Mouse (Mus musculus): ENCODE results near the gene Dync1h1. TPM values are rescaled to one million over a fixed set of nuclear protein-coding genes. Genes with fewer than 3 reads are reported as not detected.
"Not testable (repeated sequence)": the region's sequence is repeated elsewhere in the genome, so short reads cannot be mapped to it uniquely, and the experiment has no call there.

Gene Dync1h1
- polyA plus RNA-seq, 1 experiment from 2014 or later = 58.9 TPM

GRCm38 (mm10) chr12:110687894-110688734 lies 86.9 kb downstream of the Dync1h1 start:
- H3K27ac ChIP-seq (replicated peaks) = no peak overlapping the region
- no peaks in the 10 kb centered on the region for H3K27me3 ChIP-seq (ENCODE audit: low read depth, poor library complexity, severe bottlenecking)
- H3K9me3 ChIP-seq (replicated peaks) = no peaks in the 10 kb centered on the region
- H3K4me3 ChIP-seq = no peak overlapping the region
- H3K4me1 ChIP-seq = peaks cover 3% of the 10 kb centered on the region; the same call in 1 of the 2 replicates
- WGBS = 91% methylated on average over 12 of the region's 12 CpGs
- peaks cover 77% of the 10 kb centered on the region for H3K36me3 ChIP-seq
- no peak for DNase-seq (ENCODE audit: low spot score)

- H3K4me3 ChIP-seq; H3K27ac ChIP-seq (replicated peaks); DNase-seq (ENCODE audit: low spot score); H3K27me3 ChIP-seq (ENCODE audit: low read depth, poor library complexity, severe bottlenecking); H3K4me1 ChIP-seq; H3K9me3 ChIP-seq (replicated peaks): not testable (repeated sequence)
- 92% methylated on average over 3 of the region's 3 CpGs for WGBS
- peaks cover 85% of the 10 kb centered on the region for H3K36me3 ChIP-seq
Measured at GRCm38 (mm10) chr12:110688921-110689320, 87.7 kb downstream of the Dync1h1 start.

DNA sequence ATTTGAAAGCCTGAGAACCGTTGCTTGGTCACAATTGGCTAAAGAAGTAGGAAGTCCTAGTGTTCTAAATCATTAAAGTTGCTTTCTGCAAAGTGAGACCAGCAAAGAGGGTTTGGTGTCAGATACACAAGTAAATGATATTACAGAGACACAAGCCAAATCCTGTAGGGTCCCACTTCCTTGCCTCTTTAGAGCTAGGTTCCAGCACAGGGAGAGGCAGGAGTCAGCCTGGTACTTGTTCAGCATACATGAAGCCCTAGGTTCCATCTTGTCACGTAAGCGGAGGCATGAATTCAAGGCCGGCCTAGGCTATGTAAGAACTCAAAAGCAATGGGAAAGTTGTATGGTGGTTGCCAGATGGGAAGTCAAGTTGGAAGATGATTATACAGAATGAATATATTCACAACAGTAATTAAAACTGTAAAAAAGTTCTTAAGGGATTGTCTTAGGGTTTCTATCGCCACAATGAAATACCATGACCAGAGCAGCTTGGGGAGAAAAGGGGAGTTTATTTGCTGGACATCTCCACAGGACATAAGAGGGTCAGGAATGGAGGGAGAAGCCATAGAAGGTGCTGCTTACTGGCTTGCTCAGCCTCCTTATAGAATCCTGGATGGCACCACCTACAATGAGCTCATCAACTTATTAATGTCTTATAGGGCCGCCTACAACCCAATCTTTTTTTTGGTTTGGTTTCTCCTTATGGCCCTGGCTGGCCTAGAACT lies 88.8 kb downstream of the Dync1h1 start:
- no peak overlapping the region for H3K4me3 ChIP-seq
- WGBS = 86% methylated on average over 6 of the region's 6 CpGs
- DNase-seq (ENCODE audit: low spot score) = no peak

DNA sequence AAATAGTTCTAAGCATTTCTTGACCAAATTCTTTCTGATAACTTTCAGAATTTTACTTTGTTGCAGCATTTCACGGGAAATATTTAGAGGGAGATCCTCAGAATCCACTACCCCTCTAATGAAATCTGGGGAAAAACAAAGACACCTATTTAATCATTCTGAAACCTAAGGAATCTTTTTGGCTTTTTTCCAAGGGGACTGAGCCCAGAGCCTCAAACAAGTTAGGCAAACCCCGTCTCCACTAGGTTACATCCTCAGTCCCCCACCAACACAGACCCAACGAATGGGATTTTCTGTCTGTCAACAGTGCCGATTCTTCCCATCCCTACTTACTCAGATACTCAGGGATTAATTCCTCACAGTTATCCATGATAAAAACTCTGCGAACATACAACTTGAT lies 92.1 kb downstream of the Dync1h1 start:
- Histone ChIP-seq H3K36me3 (peaks cover 62% of the 10 kb centered on the region), H3K4me3 (0 out of 2 replicates have a peak overlapping the region, but pooled peaks have one; percentile 2), H3K4me1 (peaks cover 31% of the 10 kb centered on the region)
- WGBS = 89% methylated on average over 5 of the region's 5 CpGs
- not testable (repeated sequence) for H3K9me3 ChIP-seq (replicated peaks); H3K27me3 ChIP-seq (ENCODE audit: low read depth, poor library complexity, severe bottlenecking); H3K27ac ChIP-seq (replicated peaks); DNase-seq (ENCODE audit: low spot score)

More for the DNA sequence above, 88.8 kb downstream of the Dync1h1 start:
- H3K9me3 ChIP-seq (replicated peaks) = no peaks in the 10 kb centered on the region
- peaks cover 14% of the 10 kb centered on the region for H3K4me1 ChIP-seq
- peaks cover 92% of the 10 kb centered on the region for H3K36me3 ChIP-seq
- H3K27me3 ChIP-seq (ENCODE audit: low read depth, poor library complexity, severe bottlenecking) = no peaks in the 10 kb centered on the region
- no peak overlapping the region for H3K27ac ChIP-seq (replicated peaks)

GRCm38 (mm10) chr12:110695676-110696171 lies 94.5 kb downstream of the Dync1h1 start:
- H3K4me3 ChIP-seq = peak overlapping the region; percentile 98
- H3K27ac ChIP-seq (replicated peaks) = peak overlapping the region; percentile 100
- H3K36me3 ChIP-seq = peaks cover 39% of the 10 kb centered on the region
- H3K9me3 ChIP-seq (replicated peaks) = no peaks in the 10 kb centered on the region
- under 1% methylated on average over 51 of the region's 55 CpGs for WGBS
- H3K4me1 ChIP-seq = peaks cover 40% of the 10 kb centered on the region
- peak; percentile 74 for DNase-seq (ENCODE audit: low spot score)
- H3K27me3 ChIP-seq (ENCODE audit: low read depth, poor library complexity, severe bottlenecking) = 0 out of 2 replicates have a peak, but pooled peaks cover 5% of the 10 kb centered on the region

DNA sequence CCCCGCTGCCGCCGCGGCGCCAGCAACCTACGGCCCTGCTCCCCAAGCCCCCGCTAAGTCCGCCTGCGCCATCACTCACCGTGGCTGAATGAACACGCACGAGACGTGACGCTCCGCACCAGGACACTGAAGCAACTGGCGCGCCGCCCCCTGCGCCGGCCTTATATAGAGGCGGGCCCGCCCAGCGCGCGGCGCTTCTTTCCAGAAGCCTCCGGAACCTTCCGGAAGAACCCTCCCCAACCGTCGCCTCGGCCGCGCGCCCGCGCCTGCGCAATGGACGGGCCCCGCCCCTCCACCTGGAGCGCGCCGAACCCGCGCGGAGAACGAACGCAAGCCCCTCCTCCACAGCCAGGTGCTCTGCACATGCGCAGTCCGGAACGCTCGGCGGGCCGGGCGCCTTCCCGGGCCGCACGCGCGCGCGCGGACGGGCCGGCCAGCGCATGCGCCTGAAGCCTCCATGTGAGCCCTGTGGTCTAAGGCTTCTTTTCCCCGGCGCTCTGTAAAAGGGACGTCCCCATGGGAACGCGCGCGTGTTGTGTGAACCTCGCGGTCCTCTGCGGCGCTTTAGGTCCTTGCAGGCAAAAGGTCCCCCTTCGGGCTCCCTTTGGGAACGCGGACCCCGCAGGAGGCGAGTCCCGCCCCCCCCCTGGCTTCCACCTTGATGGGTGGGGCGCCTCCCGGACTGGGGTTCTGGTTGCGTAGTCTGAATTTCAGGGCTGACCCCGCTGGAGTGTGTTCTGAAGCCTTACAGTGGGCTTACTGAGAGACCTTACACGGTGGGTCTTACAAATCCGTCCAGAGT lies 95.1 kb downstream of the Dync1h1 start:
- peak; percentile 98 for DNase-seq (ENCODE audit: low spot score)
- H3K27me3 ChIP-seq (ENCODE audit: low read depth, poor library complexity, severe bottlenecking) = 0 out of 2 replicates have a peak, but pooled peaks cover 5% of the 10 kb centered on the region
- H3K9me3 ChIP-seq (replicated peaks) = no peaks in the 10 kb centered on the region
- peaks cover 46% of the 10 kb centered on the region for H3K4me1 ChIP-seq
- H3K27ac ChIP-seq (replicated peaks) = peak overlapping the region; percentile 100
- H3K36me3 ChIP-seq = peaks cover 36% of the 10 kb centered on the region
- H3K4me3 ChIP-seq = peak overlapping the region; percentile 98
- WGBS = under 1% methylated on average over 89 of the region's 89 CpGs

DNA sequence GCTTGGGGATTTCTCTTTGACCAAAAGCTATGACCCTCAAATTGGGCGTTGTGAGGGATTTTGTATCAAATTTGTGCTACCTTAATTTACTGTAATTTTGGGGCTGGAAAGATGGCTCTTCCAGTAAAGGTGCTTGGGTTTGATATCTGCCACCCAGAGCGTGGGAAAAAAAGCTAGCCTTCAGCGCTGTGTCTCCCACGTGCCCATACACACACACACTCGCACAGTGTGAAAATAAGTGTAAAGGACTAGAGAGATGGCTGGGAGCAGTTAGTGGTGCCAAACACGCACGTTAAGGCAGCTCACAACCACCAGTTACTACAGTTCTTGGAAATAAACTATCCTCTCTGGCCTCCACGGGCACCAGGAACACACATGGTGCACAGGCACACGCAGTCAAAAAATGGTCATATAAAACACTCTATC lies 95.7 kb downstream of the Dync1h1 start:
- Histone ChIP-seq H3K4me3 (peak overlapping the region; percentile 98), H3K4me1 (peaks cover 52% of the 10 kb centered on the region), H3K27me3 (ENCODE audit: low read depth, poor library complexity, severe bottlenecking) (0 out of 2 replicates have a peak, but pooled peaks cover 5% of the 10 kb centered on the region), H3K9me3 (replicated peaks) (no peaks in the 10 kb centered on the region), H3K27ac (replicated peaks) (peak overlapping the region; percentile 100), H3K36me3 (peaks cover 30% of the 10 kb centered on the region)
- 54% methylated on average over 9 of the region's 9 CpGs for WGBS
- no peak for DNase-seq (ENCODE audit: low spot score)

DNA sequence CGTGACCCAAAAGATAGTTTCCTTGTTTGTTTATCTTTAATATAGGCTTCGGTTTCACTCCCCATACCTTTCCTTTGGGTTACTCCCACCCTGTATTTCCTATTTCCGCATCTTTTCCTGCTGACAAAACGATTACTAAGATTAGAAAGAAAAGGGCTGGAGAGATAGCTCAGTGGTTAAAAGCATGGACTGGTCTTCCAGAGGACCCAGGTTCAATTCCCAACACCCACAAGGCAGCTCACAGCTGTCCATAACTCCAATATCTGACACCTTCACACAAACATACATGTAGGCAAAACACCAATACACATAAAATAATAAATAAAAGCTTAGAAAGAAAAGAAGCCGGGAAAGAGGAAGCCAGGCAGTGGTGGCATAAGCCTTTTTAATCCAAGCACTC lies 96.2 kb downstream of the Dync1h1 start:
- H3K4me3 ChIP-seq = no peak overlapping the region
- DNase-seq (ENCODE audit: low spot score) = no peak
- H3K4me1 ChIP-seq = peaks cover 53% of the 10 kb centered on the region
- H3K27me3 ChIP-seq (ENCODE audit: low read depth, poor library complexity, severe bottlenecking) = 0 out of 2 replicates have a peak, but pooled peaks cover 5% of the 10 kb centered on the region
- H3K36me3 ChIP-seq = peaks cover 27% of the 10 kb centered on the region
- no peaks in the 10 kb centered on the region for H3K9me3 ChIP-seq (replicated peaks)
- 78% methylated on average over 5 of the region's 5 CpGs for WGBS
- no peak overlapping the region; the same call in 1 of the 2 replicates for H3K27ac ChIP-seq (replicated peaks)

DNA sequence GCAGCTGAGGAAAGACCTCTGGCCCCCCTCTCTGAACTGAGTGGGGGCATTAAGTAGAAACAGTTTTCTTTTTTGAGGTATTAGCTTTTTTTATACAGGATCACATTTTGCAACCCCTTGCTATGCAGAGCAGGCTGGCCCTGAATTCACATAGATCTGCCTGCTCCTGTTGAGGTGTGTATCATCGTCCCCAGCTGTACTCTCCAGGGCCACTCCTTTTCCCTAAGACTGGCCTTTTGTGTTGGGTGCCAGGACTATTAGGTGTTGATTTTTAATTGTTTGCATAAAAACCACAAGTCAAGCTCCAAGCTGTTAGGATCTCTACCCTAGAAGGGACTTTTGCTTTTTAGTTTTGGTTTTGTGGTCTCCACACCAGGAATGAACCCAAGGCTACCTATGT lies 96.8 kb downstream of the Dync1h1 start:
- H3K9me3 ChIP-seq (replicated peaks) = no peaks in the 10 kb centered on the region
- H3K4me3 ChIP-seq = no peak overlapping the region
- peaks cover 53% of the 10 kb centered on the region for H3K4me1 ChIP-seq
- peaks cover 22% of the 10 kb centered on the region for H3K36me3 ChIP-seq
- DNase-seq (ENCODE audit: low spot score) = no peak
- H3K27me3 ChIP-seq (ENCODE audit: low read depth, poor library complexity, severe bottlenecking) = 0 out of 2 replicates have a peak, but pooled peaks cover 5% of the 10 kb centered on the region
- no peak overlapping the region; the same call in 1 of the 2 replicates for H3K27ac ChIP-seq (replicated peaks)
- whole genome bisulfite sequencing = 82% methylated on average over 1 of the region's 1 CpGs

DNA sequence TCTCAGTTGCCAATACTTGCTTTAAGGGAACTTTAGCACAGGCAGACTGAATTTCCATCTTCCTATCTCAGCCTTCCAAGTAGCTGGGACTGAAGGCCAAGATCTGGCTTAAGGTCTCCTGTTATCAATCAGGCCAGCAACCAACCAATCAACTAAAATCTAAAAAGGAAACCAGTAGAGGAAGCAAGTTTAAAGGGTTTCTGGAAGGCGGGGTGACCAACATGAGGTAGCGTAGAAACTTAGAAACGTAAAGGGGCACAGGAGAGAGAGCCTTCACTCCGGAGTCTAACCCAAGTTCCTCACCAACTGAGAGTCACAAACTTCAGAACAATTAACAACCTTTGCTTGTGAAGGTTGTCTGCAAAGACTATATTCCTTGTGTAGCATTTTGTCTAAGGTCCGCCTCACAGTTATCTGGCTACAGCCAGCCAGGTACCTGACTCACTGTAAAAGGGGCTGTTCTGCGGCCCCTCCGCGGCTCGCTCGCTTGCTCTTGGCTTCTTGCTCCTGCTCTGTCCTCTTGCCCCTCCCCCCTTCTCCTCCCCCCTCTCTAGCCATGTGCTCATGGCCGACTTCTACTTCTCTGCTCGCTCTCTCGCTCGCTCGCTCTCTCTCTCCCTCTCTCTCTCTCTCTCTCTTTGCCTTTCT lies 97.4 kb downstream of the Dync1h1 start:
- WGBS = 48% methylated on average over 15 of the region's 15 CpGs
- H3K9me3 ChIP-seq (replicated peaks) = no peaks in the 10 kb centered on the region
- no peak for DNase-seq (ENCODE audit: low spot score)
- H3K4me3 ChIP-seq = no peak overlapping the region
- H3K27ac ChIP-seq (replicated peaks) = peak overlapping the region; percentile 55
- 0 out of 2 replicates have a peak, but pooled peaks cover 5% of the 10 kb centered on the region for H3K27me3 ChIP-seq (ENCODE audit: low read depth, poor library complexity, severe bottlenecking)
- peaks cover 16% of the 10 kb centered on the region for H3K36me3 ChIP-seq
- peaks cover 52% of the 10 kb centered on the region for H3K4me1 ChIP-seq

- peaks cover 51% of the 10 kb centered on the region for H3K4me1 ChIP-seq
- no peak overlapping the region for H3K4me3 ChIP-seq
- DNase-seq (ENCODE audit: low spot score) = no peak
- H3K36me3 ChIP-seq = peaks cover 11% of the 10 kb centered on the region
- no peaks in the 10 kb centered on the region for H3K9me3 ChIP-seq (replicated peaks)
- WGBS = 61% methylated on average over 2 of the region's 2 CpGs
- 0 out of 2 replicates have a peak, but pooled peaks cover 5% of the 10 kb centered on the region for H3K27me3 ChIP-seq (ENCODE audit: low read depth, poor library complexity, severe bottlenecking)
- peak overlapping the region; percentile 55 for H3K27ac ChIP-seq (replicated peaks)
Measured at GRCm38 (mm10) chr12:110699171-110699547, 97.9 kb downstream of the Dync1h1 start.

Data from midbrain, embryonic 10.5 days (tissue).